Mouse (Mus musculus): ENCODE data around the gene Mapk1ip1l. TPM values are rescaled to one million over a fixed set of nuclear protein-coding genes. Genes with fewer than 3 reads are reported as not detected.

Mapk1ip1l gene
- polyA plus RNA-seq, 1 experiment from 2014 or later = 38.8 TPM

DNA sequence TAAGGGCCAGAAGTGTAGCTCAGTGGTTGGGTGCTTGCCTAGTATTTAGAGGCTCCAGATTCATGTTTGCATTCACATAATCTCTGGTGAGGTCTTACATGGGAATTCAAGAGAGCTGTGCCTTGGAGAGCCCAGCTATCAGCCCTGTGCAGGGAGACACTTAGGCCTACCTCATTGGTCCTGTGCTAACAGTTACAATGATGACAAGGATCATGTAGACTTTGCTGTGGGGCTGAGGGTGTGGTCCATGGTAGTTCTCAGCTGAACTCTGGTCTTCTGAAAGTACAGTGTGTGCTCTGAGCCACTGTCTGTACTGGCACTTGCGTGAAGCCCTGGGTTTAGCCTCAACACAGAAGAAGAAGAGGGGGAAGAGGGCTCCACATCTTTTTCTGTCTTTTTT, 48.6 kb downstream of the Mapk1ip1l start:
- no peak overlapping the region for H3K4me2 ChIP-seq (ENCODE audit: low read length)
- H3K9ac ChIP-seq (ENCODE audit: low read depth, low read length) = no peak overlapping the region
- no peaks in the 10 kb centered on the region for H3K36me3 ChIP-seq (ENCODE audit: control insufficient read depth, insufficient read depth, low read length)
- no peak overlapping the region for H3K4me3 ChIP-seq (ENCODE audit: low read length)
- H3K27me3 ChIP-seq (replicated peaks; ENCODE audit: control insufficient read depth, insufficient read depth, low read length) = no peaks in the 10 kb centered on the region
- no peak for ATAC-seq
- no peaks in the 10 kb centered on the region for H3K9me3 ChIP-seq (ENCODE audit: control insufficient read depth, low read length)
- H3K4me1 ChIP-seq (ENCODE audit: control insufficient read depth, insufficient read depth, low read depth, low read length) = no peaks in the 10 kb centered on the region
- H3K27ac ChIP-seq (ENCODE audit: low read depth, low read length) = no peak overlapping the region
- 100% methylated on average over 1 of the region's 1 CpGs for WGBS

- Histone ChIP-seq H3K9ac (ENCODE audit: low read depth, low read length) (no peak overlapping the region), H3K36me3 (ENCODE audit: control insufficient read depth, insufficient read depth, low read length) (no peaks in the 10 kb centered on the region), H3K4me2 (ENCODE audit: low read length) (no peak overlapping the region), H3K4me1 (ENCODE audit: control insufficient read depth, insufficient read depth, low read depth, low read length) (no peaks in the 10 kb centered on the region), H3K27me3 (replicated peaks; ENCODE audit: control insufficient read depth, insufficient read depth, low read length) (no peaks in the 10 kb centered on the region), H3K27ac (ENCODE audit: low read depth, low read length) (no peak overlapping the region), H3K9me3 (ENCODE audit: control insufficient read depth, low read length) (no peaks in the 10 kb centered on the region), H3K4me3 (ENCODE audit: low read length) (no peak overlapping the region)
- no peak for ATAC-seq
- WGBS = 83% methylated on average over 2 of the region's 2 CpGs
Measured at GRCm38 (mm10) chr14:47350974-47351373, 52.9 kb downstream of the Mapk1ip1l start.

DNA sequence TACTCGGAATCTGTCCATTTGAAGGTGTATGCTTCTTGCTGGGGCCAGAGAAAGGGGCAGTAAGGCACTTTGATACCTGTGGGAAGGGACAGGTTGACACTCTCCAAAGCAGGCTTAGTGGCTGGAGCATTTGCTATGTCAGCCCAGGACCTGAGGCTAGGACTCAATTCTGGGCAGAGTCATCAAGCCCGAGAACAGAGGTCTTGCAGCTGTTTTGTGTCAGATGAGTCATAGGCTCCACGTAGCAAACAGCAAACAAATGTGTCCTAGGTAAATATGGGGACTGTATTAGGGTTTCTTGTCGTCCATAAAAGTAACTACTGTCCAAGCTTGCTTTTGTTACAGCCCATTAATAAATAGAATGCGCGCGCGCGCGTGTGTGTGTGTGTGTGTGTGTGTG, 54.2 kb downstream of the Mapk1ip1l start:
- Histone ChIP-seq H3K9ac (ENCODE audit: low read depth, low read length) (no peak overlapping the region), H3K36me3 (ENCODE audit: control insufficient read depth, insufficient read depth, low read length) (no peaks in the 10 kb centered on the region), H3K9me3 (ENCODE audit: control insufficient read depth, low read length) (no peaks in the 10 kb centered on the region), H3K27me3 (replicated peaks; ENCODE audit: control insufficient read depth, insufficient read depth, low read length) (no peaks in the 10 kb centered on the region), H3K27ac (ENCODE audit: low read depth, low read length) (no peak overlapping the region), H3K4me2 (ENCODE audit: low read length) (no peak overlapping the region), H3K4me3 (ENCODE audit: low read length) (no peak overlapping the region), H3K4me1 (ENCODE audit: control insufficient read depth, insufficient read depth, low read depth, low read length) (no peaks in the 10 kb centered on the region)
- no peak for ATAC-seq
- WGBS = 93% methylated on average over 10 of the region's 10 CpGs

GRCm38 (mm10) chr14:47353240-47353639, 55.2 kb downstream of the Mapk1ip1l start:
- Histone ChIP-seq H3K9ac (ENCODE audit: low read depth, low read length) (no peak overlapping the region), H3K4me1 (ENCODE audit: control insufficient read depth, insufficient read depth, low read depth, low read length) (no peaks in the 10 kb centered on the region), H3K9me3 (ENCODE audit: control insufficient read depth, low read length) (no peaks in the 10 kb centered on the region), H3K4me3 (ENCODE audit: low read length) (no peak overlapping the region), H3K36me3 (ENCODE audit: control insufficient read depth, insufficient read depth, low read length) (no peaks in the 10 kb centered on the region), H3K4me2 (ENCODE audit: low read length) (no peak overlapping the region), H3K27me3 (replicated peaks; ENCODE audit: control insufficient read depth, insufficient read depth, low read length) (no peaks in the 10 kb centered on the region), H3K27ac (ENCODE audit: low read depth, low read length) (no peak overlapping the region)
- 92% methylated on average over 4 of the region's 4 CpGs for WGBS
- no peak for ATAC-seq

DNA sequence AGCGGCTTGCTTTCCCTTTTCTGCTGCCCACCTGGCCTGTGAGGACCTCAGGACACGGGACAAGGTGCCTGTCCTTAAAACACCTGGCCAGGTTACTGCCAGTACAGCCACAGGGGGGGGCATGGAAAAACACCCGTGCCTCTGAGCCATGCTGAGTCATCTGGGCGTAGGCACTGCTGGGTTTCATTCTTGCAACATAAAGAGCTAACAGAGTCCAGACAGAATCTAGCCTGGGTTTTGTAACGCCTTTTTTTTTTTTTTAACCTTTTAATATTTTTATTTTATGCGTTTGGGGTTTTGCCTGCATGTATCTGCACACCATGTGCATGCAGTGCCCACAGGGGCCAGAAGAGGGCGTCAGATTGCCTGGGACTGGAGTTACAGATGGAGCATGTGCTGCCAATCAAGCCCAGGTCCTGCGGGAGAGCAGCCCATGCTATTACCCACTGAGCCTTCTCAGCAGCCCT, 56.1 kb downstream of the Mapk1ip1l start:
- 77% methylated on average over 8 of the region's 8 CpGs for whole genome bisulfite sequencing
- Histone ChIP-seq H3K27me3 (replicated peaks; ENCODE audit: control insufficient read depth, insufficient read depth, low read length) (no peaks in the 10 kb centered on the region), H3K27ac (ENCODE audit: low read depth, low read length) (no peak overlapping the region), H3K9me3 (ENCODE audit: control insufficient read depth, low read length) (no peaks in the 10 kb centered on the region), H3K4me1 (ENCODE audit: control insufficient read depth, insufficient read depth, low read depth, low read length) (no peaks in the 10 kb centered on the region), H3K9ac (ENCODE audit: low read depth, low read length) (no peak overlapping the region), H3K36me3 (ENCODE audit: control insufficient read depth, insufficient read depth, low read length) (no peaks in the 10 kb centered on the region), H3K4me2 (ENCODE audit: low read length) (no peak overlapping the region), H3K4me3 (ENCODE audit: low read length) (no peak overlapping the region)
- no peak for ATAC-seq

DNA sequence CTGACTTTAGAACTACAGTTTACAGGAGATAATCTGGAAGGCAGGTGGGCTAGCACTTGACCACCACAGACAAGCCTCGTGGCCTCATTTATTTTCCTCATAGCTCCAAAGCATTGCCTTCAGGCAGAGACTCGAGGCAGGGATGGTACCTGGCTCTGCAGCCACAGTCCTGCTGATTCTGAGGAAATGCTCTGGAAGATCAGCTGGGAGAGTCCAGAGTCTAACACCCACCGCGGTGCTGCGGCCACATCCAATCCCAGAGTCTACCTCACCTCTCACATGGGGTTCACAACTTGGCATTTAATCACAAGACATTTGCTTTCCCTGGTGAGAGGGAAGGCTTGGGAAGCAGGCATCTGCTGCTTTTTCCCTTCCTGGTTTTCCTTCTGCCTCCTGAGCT, 56.9 kb downstream of the Mapk1ip1l start:
- Histone ChIP-seq H3K27me3 (replicated peaks; ENCODE audit: control insufficient read depth, insufficient read depth, low read length) (no peaks in the 10 kb centered on the region), H3K27ac (ENCODE audit: low read depth, low read length) (no peak overlapping the region), H3K4me1 (ENCODE audit: control insufficient read depth, insufficient read depth, low read depth, low read length) (no peaks in the 10 kb centered on the region), H3K4me2 (ENCODE audit: low read length) (no peak overlapping the region), H3K36me3 (ENCODE audit: control insufficient read depth, insufficient read depth, low read length) (no peaks in the 10 kb centered on the region), H3K9ac (ENCODE audit: low read depth, low read length) (no peak overlapping the region), H3K9me3 (ENCODE audit: control insufficient read depth, low read length) (no peaks in the 10 kb centered on the region), H3K4me3 (ENCODE audit: low read length) (no peak overlapping the region)
- 80% methylated on average over 5 of the region's 5 CpGs for WGBS
- no peak for ATAC-seq

DNA sequence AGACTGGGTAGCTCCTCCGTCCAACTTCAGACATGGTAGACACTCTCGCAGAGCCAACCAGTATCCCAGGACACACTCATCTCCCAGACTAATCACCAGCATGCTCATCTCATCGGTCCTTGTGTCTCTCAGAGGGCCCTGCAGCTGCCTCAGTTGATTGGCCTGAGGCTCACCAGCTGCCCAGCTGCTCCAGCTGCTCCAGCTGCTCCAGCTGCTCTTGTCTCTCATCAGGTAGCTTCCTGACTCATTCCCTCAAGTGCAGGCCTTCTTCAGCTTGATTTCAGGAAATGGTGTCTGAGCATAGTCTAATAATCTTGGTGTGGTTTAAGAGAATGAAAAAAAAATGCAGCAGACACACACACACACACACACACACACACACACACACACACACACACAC, 58.6 kb downstream of the Mapk1ip1l start:
- H3K9ac ChIP-seq (ENCODE audit: low read depth, low read length) = no peak overlapping the region
- H3K4me3 ChIP-seq (ENCODE audit: low read length) = no peak overlapping the region
- H3K36me3 ChIP-seq (ENCODE audit: control insufficient read depth, insufficient read depth, low read length) = no peaks in the 10 kb centered on the region
- no peak overlapping the region for H3K27ac ChIP-seq (ENCODE audit: low read depth, low read length)
- H3K4me1 ChIP-seq (ENCODE audit: control insufficient read depth, insufficient read depth, low read depth, low read length) = no peaks in the 10 kb centered on the region
- 72% methylated on average over 3 of the region's 3 CpGs for WGBS
- H3K4me2 ChIP-seq (ENCODE audit: low read length) = no peak overlapping the region
- H3K9me3 ChIP-seq (ENCODE audit: control insufficient read depth, low read length) = no peaks in the 10 kb centered on the region
- no peak for ATAC-seq
- H3K27me3 ChIP-seq (replicated peaks; ENCODE audit: control insufficient read depth, insufficient read depth, low read length) = no peaks in the 10 kb centered on the region

GRCm38 (mm10) chr14:47359610-47360009, 61.5 kb downstream of the Mapk1ip1l start:
- ATAC-seq = no peak
- Histone ChIP-seq H3K27me3 (replicated peaks; ENCODE audit: control insufficient read depth, insufficient read depth, low read length) (no peaks in the 10 kb centered on the region), H3K4me1 (ENCODE audit: control insufficient read depth, insufficient read depth, low read depth, low read length) (no peaks in the 10 kb centered on the region), H3K4me2 (ENCODE audit: low read length) (no peak overlapping the region), H3K9ac (ENCODE audit: low read depth, low read length) (no peak overlapping the region), H3K9me3 (ENCODE audit: control insufficient read depth, low read length) (no peaks in the 10 kb centered on the region), H3K36me3 (ENCODE audit: control insufficient read depth, insufficient read depth, low read length) (no peaks in the 10 kb centered on the region), H3K4me3 (ENCODE audit: low read length) (no peak overlapping the region), H3K27ac (ENCODE audit: low read depth, low read length) (no peak overlapping the region)
- WGBS = 79% methylated on average over 3 of the region's 3 CpGs

GRCm38 (mm10) chr14:47361418-47361817, 63.4 kb downstream of the Mapk1ip1l start:
- H3K4me3 ChIP-seq (ENCODE audit: low read length) = no peak overlapping the region
- no peaks in the 10 kb centered on the region for H3K36me3 ChIP-seq (ENCODE audit: control insufficient read depth, insufficient read depth, low read length)
- no peak overlapping the region for H3K27ac ChIP-seq (ENCODE audit: low read depth, low read length)
- no peak overlapping the region for H3K9ac ChIP-seq (ENCODE audit: low read depth, low read length)
- ATAC-seq = no peak
- H3K4me2 ChIP-seq (ENCODE audit: low read length) = no peak overlapping the region
- 93% methylated on average over 2 of the region's 2 CpGs for WGBS
- H3K4me1 ChIP-seq (ENCODE audit: control insufficient read depth, insufficient read depth, low read depth, low read length) = no peaks in the 10 kb centered on the region; the same call in 1 of the 2 replicates
- H3K27me3 ChIP-seq (replicated peaks; ENCODE audit: control insufficient read depth, insufficient read depth, low read length) = no peaks in the 10 kb centered on the region
- H3K9me3 ChIP-seq (ENCODE audit: control insufficient read depth, low read length) = no peaks in the 10 kb centered on the region

DNA sequence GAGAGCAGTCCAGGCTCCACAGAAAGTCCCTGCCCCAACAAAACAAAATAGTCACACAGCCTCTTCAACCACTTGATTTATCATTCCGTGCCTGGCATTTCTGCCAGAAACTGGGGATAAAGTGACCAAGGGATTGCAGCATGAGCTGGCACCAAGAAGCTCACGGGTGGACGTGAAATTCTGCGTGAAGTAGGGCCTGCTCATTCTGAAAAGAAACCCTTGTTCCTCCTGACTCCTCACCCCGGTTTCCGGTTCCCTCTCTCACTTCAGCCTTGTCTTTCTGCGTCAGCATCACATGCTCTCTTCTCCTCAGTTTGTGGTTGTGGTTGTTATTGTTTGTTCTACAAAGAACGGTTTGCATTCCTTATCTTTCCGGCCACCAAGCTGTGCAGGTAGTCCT, 63.8 kb downstream of the Mapk1ip1l start:
- H3K27me3 ChIP-seq (replicated peaks; ENCODE audit: control insufficient read depth, insufficient read depth, low read length) = no peaks in the 10 kb centered on the region
- H3K9me3 ChIP-seq (ENCODE audit: control insufficient read depth, low read length) = no peaks in the 10 kb centered on the region
- 87% methylated on average over 9 of the region's 9 CpGs for WGBS
- H3K27ac ChIP-seq (ENCODE audit: low read depth, low read length) = no peak overlapping the region
- H3K36me3 ChIP-seq (ENCODE audit: control insufficient read depth, insufficient read depth, low read length) = no peaks in the 10 kb centered on the region
- no peak overlapping the region for H3K4me3 ChIP-seq (ENCODE audit: low read length)
- no peak overlapping the region for H3K9ac ChIP-seq (ENCODE audit: low read depth, low read length)
- no peak overlapping the region for H3K4me2 ChIP-seq (ENCODE audit: low read length)
- no peak for ATAC-seq
- no peaks in the 10 kb centered on the region; the same call in none of the 2 replicates for H3K4me1 ChIP-seq (ENCODE audit: control insufficient read depth, insufficient read depth, low read depth, low read length)
